Mouse (Mus musculus): ENCODE data around the gene Ankrd65. TPM values are rescaled to one million over a fixed set of nuclear protein-coding genes. Genes with fewer than 3 reads are reported as not detected.

The Ankrd65 gene
- polyA plus RNA-seq, 3 experiments from 2014 or later = not detected

GRCm38 (mm10) chr4:155812665-155813181 lies 22.5 kb downstream of the Ankrd65 start:
- ATAC-seq = peak; percentile 12

GRCm38 (mm10) chr4:155817533-155817932 lies 27.3 kb downstream of the Ankrd65 start:
- no peak for ATAC-seq

- ATAC-seq = no peak
Observed at GRCm38 (mm10) chr4:155821025-155821424, 30.8 kb downstream of the Ankrd65 start.

- no peak for ATAC-seq
Observed at GRCm38 (mm10) chr4:155823443-155823842, 33.2 kb downstream of the Ankrd65 start.

GRCm38 (mm10) chr4:155829866-155830265 lies 39.6 kb downstream of the Ankrd65 start:
- ATAC-seq = no peak

GRCm38 (mm10) chr4:155830596-155830995 lies 40.4 kb downstream of the Ankrd65 start:
- no peak for ATAC-seq

- ATAC-seq = peak; percentile 84
Observed at GRCm38 (mm10) chr4:155831205-155831766, 41.0 kb downstream of the Ankrd65 start, which contains the start of gene Aurkaip1. Gene Aurkaip1, plus strand, starts transcription at chr4:155831272.

- peak; percentile 17 for ATAC-seq
Observed at GRCm38 (mm10) chr4:155831831-155832230, 41.6 kb downstream of the Ankrd65 start.

GRCm38 (mm10) chr4:155832321-155832720 lies 42.1 kb downstream of the Ankrd65 start:
- ATAC-seq = no peak

GRCm38 (mm10) chr4:155833234-155833633 lies 43.0 kb downstream of the Ankrd65 start:
- ATAC-seq = no peak

GRCm38 (mm10) chr4:155833836-155834235 lies 43.6 kb downstream of the Ankrd65 start:
- peak; percentile 53 for ATAC-seq

- no peak for ATAC-seq
Observed at GRCm38 (mm10) chr4:155837404-155838010, 47.3 kb downstream of the Ankrd65 start.

- ATAC-seq = no peak
Observed at GRCm38 (mm10) chr4:155838187-155839153, 48.2 kb downstream of the Ankrd65 start.

- no peak for ATAC-seq
Observed at GRCm38 (mm10) chr4:155839483-155839910, 49.3 kb downstream of the Ankrd65 start, which contains the start of gene Mxra8. Gene Mxra8, plus strand, starts transcription at chr4:155839680.

GRCm38 (mm10) chr4:155840076-155841002 lies 50.1 kb downstream of the Ankrd65 start:
- peak; percentile 33 for ATAC-seq

GRCm38 (mm10) chr4:155841003-155841454 lies 50.8 kb downstream of the Ankrd65 start:
- ATAC-seq = peak; percentile 90

- ATAC-seq = no peak
Observed at GRCm38 (mm10) chr4:155841651-155842270, 51.5 kb downstream of the Ankrd65 start.

GRCm38 (mm10) chr4:155843231-155843630 lies 53.0 kb downstream of the Ankrd65 start:
- ATAC-seq = no peak

- peak; percentile 90 for ATAC-seq
Observed at GRCm38 (mm10) chr4:155846871-155847578, 56.8 kb downstream of the Ankrd65 start, which contains the start of gene Dvl1. Gene Dvl1, plus strand, starts transcription at chr4:155847402.

All from inflammation-experienced regulatory T-cells, adult 6 months (primary cell).